Mouse (Mus musculus) gastrocnemius, postnatal 14 days (tissue): ENCODE results near the gene Vmn1r87. TPM values are rescaled to one million over a fixed set of nuclear protein-coding genes. Genes with fewer than 3 reads are reported as not detected.
"Not testable (repeated sequence)": the region's sequence is repeated elsewhere in the genome, so short reads cannot be mapped to it uniquely, and the experiment has no call there.

Experiments
- DNase-seq: peaks from one replicate; pipeline ENCODE4 v3.0.0; 2021; ENCODE audit warnings: mixed read lengths
- intact Hi-C: fragments of 180-260 bp; cut with DNase I; formaldehyde crosslinking; loops from one replicate; pipeline ENCODE4 v1.15.1; 2025; ENCODE audit warnings: low total_unique reads
- long read RNA-seq, 2 experiments: library from polyadenylated mRNA; stranded (forward); transcript quantifications; one replicate each; pipeline ENCODE4 v2.0.0; 2021
- total RNA-seq, 2 experiments: library from RNA; stranded (reverse); gene quantifications; 2 replicates each; pipeline ENCODE4 v1.2.3; 2021

Gene Vmn1r87
- not detected for total RNA-seq
- long read RNA-seq, experiment 1, result 0 reads
- long read RNA-seq, experiment 2, result 0 reads

DNA sequence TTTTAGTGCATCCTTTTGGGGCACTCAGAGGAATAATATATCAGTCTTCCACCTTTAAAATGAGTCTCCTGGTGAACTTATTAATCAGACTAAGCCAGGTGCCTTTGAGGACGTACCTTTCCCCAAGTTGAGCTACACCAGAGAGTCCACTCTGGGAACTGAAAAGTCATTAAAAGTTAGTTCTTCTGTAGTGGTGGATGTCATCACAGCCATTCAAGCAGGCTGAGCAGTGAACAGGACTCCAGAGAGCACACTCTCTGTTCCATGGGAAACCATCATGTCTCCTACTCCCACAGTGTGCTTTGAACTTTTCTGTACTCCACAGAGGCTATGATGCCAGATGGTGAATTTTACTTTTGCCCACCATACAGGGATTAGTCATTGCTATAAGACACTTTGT, at the start of gene Vmn1r87:
Gene Vmn1r87 (minus strand): TSS at position 101 of the 400 bp plus-strand sequence.
- intact Hi-C loops, result no loop called here
- no peak for DNase-seq

DNA sequence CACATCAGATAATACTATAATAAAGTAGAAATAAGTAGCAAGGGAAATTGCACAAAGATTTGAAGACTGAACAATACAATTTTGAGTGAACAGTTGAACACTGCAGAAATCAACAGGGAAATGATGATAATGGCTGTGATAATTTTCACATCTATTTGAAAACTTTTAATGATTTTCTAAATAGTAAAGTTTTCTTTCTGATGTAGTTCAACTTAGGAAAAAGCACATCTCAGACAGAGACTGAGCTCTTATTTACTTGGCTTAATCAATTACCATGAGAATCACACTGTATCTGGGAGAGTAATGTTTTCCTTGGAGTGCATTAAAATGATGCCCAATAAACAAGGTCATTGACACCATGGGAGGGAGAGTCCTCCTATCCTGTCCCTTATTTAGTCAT, 19.3 kb upstream of the Vmn1r87 start, which contains the start of gene Vmn1r88:
Gene Vmn1r88 (plus strand): TSS at position 301 of the 400 bp plus-strand sequence.
- DNase-seq, result no peak
- intact Hi-C loops, result no loop called here

DNA sequence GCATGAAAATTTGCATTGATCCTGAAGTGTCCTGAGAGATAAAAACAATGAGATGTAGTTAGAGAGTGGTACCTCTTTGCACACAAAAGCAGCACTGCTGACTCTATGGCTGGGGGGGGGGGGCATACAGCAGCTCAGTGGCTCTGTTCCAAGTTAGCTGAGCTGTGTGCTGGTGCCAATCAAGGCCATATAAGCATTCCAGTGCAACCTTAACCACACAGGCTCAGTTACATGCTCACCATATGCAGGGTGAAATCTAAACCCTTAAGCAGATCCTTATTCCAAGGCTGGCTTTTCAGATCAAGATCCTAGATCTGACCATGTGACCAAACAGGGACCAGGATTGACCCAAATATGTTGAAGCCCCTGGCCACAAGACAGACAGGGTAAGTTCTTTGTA, 2.6 kb downstream of the Vmn1r87 start:
- no peak for DNase-seq
- intact Hi-C loops, result no loop called here

DNA sequence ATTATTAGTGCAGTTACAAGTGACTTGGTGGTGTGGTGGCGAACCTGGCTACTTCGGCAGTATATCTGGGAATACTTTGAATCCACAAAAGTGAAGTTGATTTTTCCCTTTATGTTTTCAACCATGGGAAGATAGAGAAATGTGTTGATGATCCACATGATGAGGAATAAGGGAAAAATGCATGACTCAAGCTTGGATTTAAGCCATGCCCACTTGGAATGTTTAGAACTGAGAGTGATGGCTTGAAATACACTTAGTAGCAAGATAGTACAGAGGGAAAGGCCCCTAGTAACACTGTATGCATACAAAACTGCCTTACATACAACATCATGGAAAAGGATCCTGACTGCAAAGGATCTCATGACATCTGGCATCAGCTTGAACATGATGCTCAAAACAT, 8.1 kb downstream of the Vmn1r87 start:
- intact Hi-C loops, result no loop called here
- DNase-seq, result no peak

DNA sequence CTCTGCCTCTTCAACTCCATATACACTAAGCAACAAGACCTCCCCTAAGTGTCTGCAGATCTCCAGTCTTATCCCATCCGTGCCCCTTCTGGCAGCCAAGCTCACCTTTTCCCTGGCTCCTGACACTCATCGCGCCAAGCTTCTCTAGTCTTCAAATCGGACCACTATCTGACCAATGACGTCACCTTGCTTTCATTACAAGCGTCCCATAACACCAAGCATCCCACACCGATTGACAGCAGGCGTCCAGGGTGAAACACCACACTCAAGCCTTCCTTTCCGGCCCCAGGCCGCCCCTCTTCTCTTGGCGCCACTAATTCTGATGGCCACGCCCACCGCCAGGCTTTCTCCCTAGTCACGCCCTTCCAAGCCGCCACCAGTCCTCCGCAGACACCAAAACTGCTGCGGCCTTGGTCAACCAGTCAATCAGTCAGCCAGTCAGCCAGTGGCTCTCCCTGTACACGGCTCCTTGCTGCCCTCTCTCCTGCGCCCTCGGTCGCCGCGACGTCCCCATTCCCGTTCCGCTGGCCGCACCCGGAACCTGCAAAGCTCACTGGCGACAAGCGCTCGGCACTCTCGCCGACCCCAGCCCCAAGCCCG, 16.3 kb downstream of the Vmn1r87 start:
- intact Hi-C loops, DNase-seq: not testable (repeated sequence)

DNA sequence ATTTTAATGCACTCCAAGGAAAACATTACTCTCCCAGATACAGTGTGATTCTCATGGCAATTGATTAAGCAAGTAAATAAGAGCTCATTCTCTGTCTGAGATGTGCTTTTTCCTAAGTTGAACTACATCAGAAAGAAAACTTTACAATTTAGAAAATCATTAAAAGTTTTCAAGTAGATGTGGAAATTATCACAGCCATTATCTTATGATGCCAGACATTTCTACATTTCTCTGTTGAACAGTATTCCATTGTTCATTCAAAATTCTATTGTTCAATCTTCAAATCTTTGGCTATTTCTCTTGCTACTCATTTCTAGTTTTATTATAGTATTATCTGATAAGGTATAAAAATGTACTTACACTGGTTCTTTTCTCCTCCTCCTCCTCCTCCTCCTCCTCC, 20.1 kb downstream of the Vmn1r87 start, which contains the start of gene Vmn1r86:
Gene Vmn1r86 (minus strand): TSS at position 101 of the 400 bp plus-strand sequence.
- DNase-seq, result no peak
- intact Hi-C loops, result no loop called here

DNA sequence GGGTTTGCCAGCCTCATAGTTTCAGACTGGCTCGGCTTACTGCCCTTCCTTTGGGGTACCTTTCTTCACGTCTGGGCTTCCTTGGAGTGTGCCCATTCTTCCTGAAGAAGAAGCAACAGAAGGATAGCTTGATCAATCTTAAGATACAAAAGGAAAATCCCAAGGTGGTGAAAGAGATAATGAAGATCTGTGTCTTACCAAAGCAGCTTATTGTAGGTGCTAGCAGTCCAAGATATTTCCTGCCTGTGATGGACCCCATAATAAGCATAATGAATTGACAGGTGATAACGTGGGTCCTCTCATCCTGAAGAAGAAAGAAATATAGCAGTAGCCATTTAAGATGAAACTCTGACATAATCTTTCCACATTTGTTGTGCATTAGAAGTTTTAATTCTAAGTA, 44.9 kb downstream of the Vmn1r87 start, which contains the start of gene Vmn1r85:
Gene Vmn1r85 (minus strand): TSS at position 101 of the 400 bp plus-strand sequence.
- intact Hi-C loops, result no loop called here
- DNase-seq, result no peak

Other genes with a start within 250 kb of the Vmn1r87 start
- gene Zscan22, start 242.3 kb downstream of the Vmn1r87 start, total RNA-seq, result 1 to 10 TPM; 3.1 TPM
- 100 to 1,000 TPM; 667 to 730 TPM for gene Rps5, start 217.9 kb downstream of the Vmn1r87 start, total RNA-seq
- gene Rnf225, start 212.7 kb downstream of the Vmn1r87 start, total RNA-seq, result under 1 TPM; 0.25 to 0.27 TPM
- 1 to 10 TPM; 2.2 to 3.7 TPM for gene Zfp324, start 174.3 kb downstream of the Vmn1r87 start, total RNA-seq
- gene Zfp446, start 162.3 kb downstream of the Vmn1r87 start, total RNA-seq, result 1 to 10 TPM; 2.7 to 2.9 TPM
- not detected for gene Slc27a5, start 142.0 kb downstream of the Vmn1r87 start, total RNA-seq
- gene Trim28, start 141.0 kb downstream of the Vmn1r87 start, total RNA-seq, result 10 to 100 TPM; 67.0 to 85.9 TPM
- 1 to 10 TPM; 4.7 to 5.1 TPM for gene Zbtb45, start 130.1 kb downstream of the Vmn1r87 start, total RNA-seq
- gene Chmp2a, start 105.3 kb downstream of the Vmn1r87 start, total RNA-seq, result 100 to 1,000 TPM in 1 of 2 experiments, 10 to 100 TPM in 1; 95.6 to 103 TPM
- gene Ube2m, start 101.9 kb downstream of the Vmn1r87 start, total RNA-seq, result 100 to 1,000 TPM; 141 to 149 TPM
- gene Mzf1, start 85.4 kb downstream of the Vmn1r87 start, total RNA-seq, result under 1 TPM; 0.80 to 0.98 TPM
- gene Vmn1r85, start 45.0 kb downstream of the Vmn1r87 start, total RNA-seq, result not detected
- gene Vmn1r86, start 20.2 kb downstream of the Vmn1r87 start, total RNA-seq, result not detected
- under 1 TPM; 0.04 to 0.10 TPM for gene Vmn1r88, start 19.4 kb upstream of the Vmn1r87 start, total RNA-seq
- not detected for gene Vmn1r89, start 72.9 kb upstream of the Vmn1r87 start, total RNA-seq
- gene Lig1, start 137.1 kb upstream of the Vmn1r87 start, total RNA-seq, result 1 to 10 TPM; 4.2 to 4.4 TPM
- 1 to 10 TPM; 4.5 to 5.4 TPM for gene Zswim9, start 138.6 kb upstream of the Vmn1r87 start, total RNA-seq
- under 1 TPM in 1 of 2 experiments, not detected in 1; 0.08 TPM for gene Pla2g4c, start 184.5 kb upstream of the Vmn1r87 start, total RNA-seq